Mouse (Mus musculus): ENCODE results near the gene Usp10.

- TF ChIP-seq CTCF (IDR thresholded peaks at IDR 0.05; ENCODE audit: low read depth) (no peak), EP300 (IDR thresholded peaks at IDR 0.05; ENCODE audit: low read depth) (no peak)
Measured at GRCm38 (mm10) chr8:119897069-119897468, 13.1 kb upstream of the Usp10 start.
